Comparison of ENCODE assay signal across 3 mouse cellular contexts in genomic region chr7:122242744-122243143, GRCm38 (mm10). TPM values are rescaled to one million over a fixed set of nuclear protein-coding genes. Genes with fewer than 3 reads are reported as not detected.
"Had no signal": no experiment of that assay in that cellular context is flagged by ENCODE, and none has a peak within 500 bp of the region (broad histone marks: within the 10 kb centered on the region; RNA-seq: fewer than 3 reads in every experiment).

No protein-coding gene starts in this region.

RNA-seq across cellular contexts. Expression of gene Chp2, which starts 23.4 kb away (rescaled TPM):
- total RNA-seq: neutrophil, adult 5-6 weeks had no signal
- polyA plus RNA-seq: stomach, embryonic 14.5 days had no signal

RNA-seq across cellular contexts. Expression of gene Ern2, which starts 56.7 kb away (rescaled TPM):
- total RNA-seq: neutrophil, adult 5-6 weeks had no signal
- polyA plus RNA-seq: spleen, adult 2 months had no signal
